Mouse (Mus musculus) ES-E14 (cell line): ENCODE data around the gene Pitpnc1. TPM values are rescaled to one million over a fixed set of nuclear protein-coding genes. Genes with fewer than 3 reads are reported as not detected.

ENCODE experiments used
- DNase-seq: peaks from one replicate; pipeline ENCODE4 v3.0.0-alpha.2; 2013; ENCODE audit warnings: low read depth, low spot score
- H3K27ac ChIP-seq: 2 replicates; pipeline ENCODE4 v1.5.1; 2012; ENCODE audit warnings: low read depth, mild to moderate bottlenecking, low read length, moderate library complexity, mixed read lengths; ENCODE audit not compliant: poor library complexity, insufficient read depth, severe bottlenecking
- H3K36me3 ChIP-seq: 2 replicates; pipeline ENCODE4 v1.6.1; 2012; ENCODE audit warnings: mild to moderate bottlenecking, low read length, moderate library complexity, mixed read lengths; ENCODE audit not compliant: control insufficient read depth, poor library complexity, insufficient read depth, severe bottlenecking
- H3K4me1 ChIP-seq, 2 experiments: fragments of 150-350 bp in 1 of 2; sonication (generic) in 1 of 2; 2 replicates each; pipeline ENCODE4 v1.6.1; 2012; ENCODE audit warnings: low read length in 2 of 2, mild to moderate bottlenecking in 1 of 2, mixed read lengths in 1 of 2; ENCODE audit not compliant: control insufficient read depth in 2 of 2, insufficient read depth in 2 of 2, poor library complexity in 1 of 2
- H3K4me3 ChIP-seq, 2 experiments: fragments of 150-350 bp in 1 of 2; sonication (generic) in 1 of 2; 2 replicates each; pipeline ENCODE4 v1.5.1; 2012; ENCODE audit warnings: low read length in 2 of 2, low read depth in 1 of 2, mild to moderate bottlenecking in 1 of 2, mixed read lengths in 1 of 2; ENCODE audit not compliant: insufficient read depth in 1 of 2, poor library complexity in 1 of 2, severe bottlenecking in 1 of 2
- H3K9ac ChIP-seq: 2 replicates; pipeline ENCODE4 v1.6.1; 2012; ENCODE audit warnings: low read depth, mild to moderate bottlenecking, low read length, mixed read lengths; ENCODE audit not compliant: poor library complexity, insufficient read depth, severe bottlenecking
- H3K9me3 ChIP-seq: fragments of 150-350 bp; sonication (generic); 2 replicates; pipeline ENCODE4 v1.6.1; 2012; ENCODE audit warnings: low read depth, mild to moderate bottlenecking, low read length; ENCODE audit not compliant: control insufficient read depth, insufficient read depth
- CHD2 ChIP-seq: IDR thresholded peaks from 2 replicates; pipeline ENCODE4 v1.6.1; 2014; ENCODE audit warnings: mild to moderate bottlenecking, low read depth, low read length, inconsistent platforms
- HCFC1 ChIP-seq: IDR thresholded peaks from 2 replicates; pipeline ENCODE4 v1.6.1; 2012; ENCODE audit warnings: low read length, inconsistent platforms, borderline replicate concordance; ENCODE audit not compliant: insufficient read depth
- MAFK ChIP-seq: IDR thresholded peaks from 2 replicates; pipeline ENCODE4 v1.6.1; 2014; ENCODE audit warnings: mild to moderate bottlenecking, low read depth, low read length, inconsistent platforms; ENCODE audit not compliant: insufficient read depth
- ZC3H11A ChIP-seq: IDR thresholded peaks from 2 replicates; pipeline ENCODE4 v1.6.1; 2012; ENCODE audit warnings: low read depth, mild to moderate bottlenecking, inconsistent platforms, low read length, borderline replicate concordance
- ZNF384 ChIP-seq: IDR thresholded peaks from 2 replicates; pipeline ENCODE4 v1.6.1; 2012; ENCODE audit warnings: low read depth, low read length, inconsistent platforms
- in situ Hi-C, 2 experiments: fragments of 600-800 bp; cut with MboI; formaldehyde crosslinking; loops; one replicate each; pipeline ENCODE4 v1.15.1; 2025; ENCODE audit warnings: low sequenced_read_pairs in 2 of 2, inconsistent platforms in 1 of 2; ENCODE audit not compliant: unreplicated experiment in 2 of 2
- total RNA-seq: library from RNA; depleted of rRNA; stranded (reverse); fragments of 300-350 nt; gene quantifications from 2 replicates; pipeline ENCODE4 v1.2.3, GENCODE M21; 2012

Pitpnc1 gene
- total RNA-seq, 1 experiment = 37.3 TPM

GRCm38 (mm10) chr11:107279258-107279657 lies 191.2 kb downstream of the Pitpnc1 start:
- TF ChIP-seq MAFK = no peak
- no peak for TF ChIP-seq ZC3H11A
- no peak for TF ChIP-seq HCFC1
- TF ChIP-seq CHD2 = no peak
- Histone ChIP-seq H3K27ac (no peak overlapping the region), H3K9me3 (no peaks in the 10 kb centered on the region), H3K36me3 (no peaks in the 10 kb centered on the region), H3K4me3 (no peak overlapping the region), H3K9ac (no peak overlapping the region), H3K4me1 (peaks cover 10 to 25% of the 10 kb centered on the region in 2 experiments)
- no peak for DNase-seq
- in situ Hi-C loops = loop anchor here in 1 of 2 experiments (25.0 kb wide), 1 partner anchor 183 kb away; the partner anchor contains the start of gene Pitpnc1

DNA sequence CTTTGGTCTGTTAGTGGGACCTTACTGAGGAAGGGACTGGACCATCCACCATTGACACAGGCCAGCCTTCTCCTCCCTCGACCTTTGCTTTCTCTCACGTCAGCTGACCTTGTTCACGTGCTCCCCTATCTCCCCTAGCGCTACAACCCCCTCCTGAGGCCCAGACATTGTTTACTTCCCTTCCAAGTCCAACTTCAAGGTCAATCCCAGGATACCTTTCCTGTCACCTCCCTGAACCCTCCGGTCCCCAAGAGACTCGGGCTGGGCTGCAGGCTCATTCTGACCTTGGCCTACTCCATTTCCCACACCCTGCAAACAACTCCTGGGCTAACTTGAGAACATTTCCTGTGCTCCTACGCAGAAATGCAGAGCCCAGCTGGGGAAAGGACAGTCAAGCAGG lies 193.6 kb downstream of the Pitpnc1 start:
- peaks cover 10 to 25% of the 10 kb centered on the region in 2 experiments for H3K4me1 ChIP-seq
- in situ Hi-C loops = loop anchor here in 1 of 2 experiments (25.0 kb wide), 1 partner anchor 185 kb away; the partner anchor contains the start of gene Pitpnc1
- H3K27ac ChIP-seq = peak overlapping the region; percentile 55
- no peak for DNase-seq
- no peak overlapping the region for H3K9ac ChIP-seq
- TF ChIP-seq HCFC1 = no peak
- TF ChIP-seq MAFK = no peak
- TF ChIP-seq CHD2 = no peak
- no peak for TF ChIP-seq ZC3H11A
- TF ChIP-seq ZNF384 = no peak
- no peaks in the 10 kb centered on the region for H3K9me3 ChIP-seq
- H3K36me3 ChIP-seq = peaks cover 5% of the 10 kb centered on the region; the same call in 1 of the 2 replicates
- no peak overlapping the region; a peak in 1 of 4 replicates for H3K4me3 ChIP-seq

- DNase-seq = no peak
- in situ Hi-C loops = loop anchor here in 1 of 2 experiments (25.0 kb wide), 1 partner anchor 186 kb away; the partner anchor contains the start of gene Pitpnc1
- Histone ChIP-seq H3K36me3 (peaks cover 7% of the 10 kb centered on the region; the same call in 1 of the 2 replicates), H3K9ac (no peak overlapping the region), H3K4me3 (no peak overlapping the region), H3K9me3 (no peaks in the 10 kb centered on the region), H3K4me1 (peaks cover 10 to 25% of the 10 kb centered on the region in 2 experiments), H3K27ac (no peak overlapping the region)
- TF ChIP-seq ZNF384 (no peak), ZC3H11A (no peak), HCFC1 (no peak), CHD2 (no peak), MAFK (no peak)
Observed at GRCm38 (mm10) chr11:107276337-107276736, 194.2 kb downstream of the Pitpnc1 start.

GRCm38 (mm10) chr11:107275902-107276301 lies 194.6 kb downstream of the Pitpnc1 start:
- no peak for DNase-seq
- Histone ChIP-seq H3K4me1 (peaks cover 10 to 24% of the 10 kb centered on the region in 2 experiments), H3K4me3 (no peak overlapping the region), H3K36me3 (peaks cover 7% of the 10 kb centered on the region; the same call in 1 of the 2 replicates), H3K9me3 (no peaks in the 10 kb centered on the region), H3K27ac (no peak overlapping the region), H3K9ac (no peak overlapping the region)
- TF ChIP-seq ZC3H11A = peak; percentile 65
- no peak for TF ChIP-seq MAFK
- TF ChIP-seq ZNF384 = no peak
- in situ Hi-C loops = loop anchor here in 1 of 2 experiments (25.0 kb wide), 1 partner anchor 186 kb away; the partner anchor contains the start of gene Pitpnc1

DNA sequence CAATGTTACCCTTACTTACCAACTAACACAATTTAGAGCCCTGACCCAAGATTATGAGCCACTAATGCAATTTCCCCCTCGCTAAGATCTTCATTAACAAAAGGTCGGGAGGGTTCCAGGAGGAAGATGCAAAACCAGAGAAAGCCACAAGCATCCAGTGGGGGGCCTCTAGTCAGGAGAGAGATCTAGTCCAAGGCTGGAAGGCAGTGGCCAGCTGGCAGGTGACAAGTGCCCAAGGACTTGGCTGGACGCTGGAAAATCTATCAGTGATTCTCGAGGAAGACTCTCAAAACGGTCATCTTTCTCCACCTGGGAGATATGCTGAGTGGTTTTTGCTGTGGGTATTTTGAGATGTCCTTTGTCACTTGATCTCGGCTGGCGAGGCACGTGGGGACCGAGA lies 196.3 kb downstream of the Pitpnc1 start:
- Histone ChIP-seq H3K4me3 (no peak overlapping the region), H3K36me3 (peaks cover 7% of the 10 kb centered on the region; the same call in 1 of the 2 replicates), H3K9ac (no peak overlapping the region), H3K4me1 (peaks cover 4 to 20% of the 10 kb centered on the region in 2 experiments; a peak in 3 of 4 replicates), H3K9me3 (no peaks in the 10 kb centered on the region), H3K27ac (no peak overlapping the region)
- DNase-seq = no peak
- no peak for TF ChIP-seq CHD2
- in situ Hi-C loops = no loop called here
